Mouse (Mus musculus) stomach, postnatal 0 days (tissue): ENCODE data around the gene Hipk1. TPM values are rescaled to one million over a fixed set of nuclear protein-coding genes. Genes with fewer than 3 reads are reported as not detected.

Source experiments
- ATAC-seq: fragments of 200-750 bp; cut with Nextera tagmentation; 2 replicates; pipeline ENCODE4 v1.8.0; 2017; ENCODE audit not compliant: low FRiP score, low TSS enrichment
- DNase-seq: peaks from one replicate; pipeline ENCODE4 v3.0.0-alpha.2; 2016; ENCODE audit warnings: low spot score
- H3K27ac ChIP-seq: fragments of 300-500 bp; sonication (generic); replicated peaks from 2 replicates; pipeline ENCODE4 v1.5.1; 2014; ENCODE audit warnings: mild to moderate bottlenecking, control low read depth
- H3K27me3 ChIP-seq: fragments of 300-500 bp; sonication (generic); 2 replicates; pipeline ENCODE4 v1.6.1; 2014; ENCODE audit warnings: low read length; ENCODE audit not compliant: control insufficient read depth, insufficient read depth
- H3K36me3 ChIP-seq: fragments of 300-500 bp; sonication (generic); 2 replicates; pipeline ENCODE4 v1.6.1; 2014; ENCODE audit warnings: low read length, mixed read lengths; ENCODE audit not compliant: control insufficient read depth, insufficient read depth
- H3K4me1 ChIP-seq: fragments of 300-500 bp; sonication (generic); replicated peaks from 2 replicates; pipeline ENCODE4 v1.6.1; 2014; ENCODE audit warnings: antibody characterized with exemption; ENCODE audit not compliant: control insufficient read depth, insufficient read depth
- H3K4me2 ChIP-seq: fragments of 300-500 bp; sonication (generic); replicated peaks from 2 replicates; pipeline ENCODE4 v1.6.1; 2014; ENCODE audit warnings: low read depth, mild to moderate bottlenecking, control low read depth, moderate library complexity
- H3K4me3 ChIP-seq: fragments of 300-500 bp; sonication (generic); 2 replicates; pipeline ENCODE4 v1.5.1; 2014; ENCODE audit warnings: low read depth, low read length, control low read depth
- H3K9ac ChIP-seq: fragments of 300-500 bp; sonication (generic); 2 replicates; pipeline ENCODE4 v1.6.1; 2014; ENCODE audit warnings: mild to moderate bottlenecking, low read length, control low read depth, mixed read lengths
- H3K9me3 ChIP-seq: fragments of 300-500 bp; sonication (generic); 2 replicates; pipeline ENCODE4 v1.6.1; 2016; ENCODE audit warnings: low read length; ENCODE audit not compliant: control insufficient read depth
- CTCF ChIP-seq: IDR thresholded peaks from 2 replicates; pipeline ENCODE4 v1.5.1; 2016; ENCODE audit warnings: antibody characterized with exemption, low read depth, mild to moderate bottlenecking, moderate library complexity
- EP300 ChIP-seq: optimal IDR thresholded peaks from 2 replicates; pipeline ENCODE3; 2016; ENCODE audit warnings: antibody characterized with exemption
- WGBS: fragments of 180-500 bp; shearing (Covaris S2); extraction: QIAGEN DNeasy Blood & Tissue Kit; methylation state at CpG from one replicate; pipeline ENCODE4 v1.1.7; 2014; 5-methylcytosine and 5-hydroxymethylcytosine counted together
- polyA plus RNA-seq: library from polyadenylated mRNA; unstranded; fragments of >200 nt; fragmentation: Nextera tagmentation; extraction: Ambion mirVana; gene quantifications from 2 replicates; pipeline ENCODE4 v1.2.1, GENCODE M21; 2015

Gene Hipk1
- polyA plus RNA-seq, 1 experiment from 2014 or later: 6.7 TPM

GRCm38 (mm10) chr3:103727813-103728326, 63.5 kb downstream of the Hipk1 start:
- no peaks in the 10 kb centered on the region for H3K36me3 ChIP-seq
- no peaks in the 10 kb centered on the region for H3K27me3 ChIP-seq
- WGBS: 41% methylated on average over 2 of the region's 2 CpGs
- no peak for TF ChIP-seq CTCF
- no peak for TF ChIP-seq EP300
- H3K9me3 ChIP-seq: no peaks in the 10 kb centered on the region
- H3K4me3 ChIP-seq: no peak overlapping the region
- H3K27ac ChIP-seq: no peak overlapping the region
- no peak for ATAC-seq
- H3K4me1 ChIP-seq: no peaks in the 10 kb centered on the region
- no peak overlapping the region for H3K9ac ChIP-seq
- H3K4me2 ChIP-seq: no peak overlapping the region
- no peak for DNase-seq

GRCm38 (mm10) chr3:103726642-103727041, 64.7 kb downstream of the Hipk1 start:
- ATAC-seq (no peak), DNase-seq (no peak)
- Histone ChIP-seq H3K4me3 (no peak overlapping the region), H3K9ac (no peak overlapping the region), H3K4me2 (no peak overlapping the region), H3K9me3 (no peaks in the 10 kb centered on the region), H3K27me3 (no peaks in the 10 kb centered on the region), H3K36me3 (no peaks in the 10 kb centered on the region), H3K4me1 (no peaks in the 10 kb centered on the region), H3K27ac (no peak overlapping the region)
- no peak for TF ChIP-seq CTCF
- TF ChIP-seq EP300: no peak
- WGBS: 57% methylated on average over 3 of the region's 3 CpGs

GRCm38 (mm10) chr3:103724137-103724536, 67.2 kb downstream of the Hipk1 start:
- H3K36me3 ChIP-seq: no peaks in the 10 kb centered on the region
- H3K27me3 ChIP-seq: no peaks in the 10 kb centered on the region
- WGBS: 52% methylated on average over 3 of the region's 3 CpGs
- peak; percentile 49 for TF ChIP-seq CTCF
- no peak for TF ChIP-seq EP300
- H3K27ac ChIP-seq: no peak overlapping the region
- H3K4me3 ChIP-seq: no peak overlapping the region
- no peak overlapping the region for H3K9ac ChIP-seq
- no peaks in the 10 kb centered on the region for H3K4me1 ChIP-seq
- H3K9me3 ChIP-seq: no peaks in the 10 kb centered on the region
- no peak for ATAC-seq
- peak; percentile 36 for DNase-seq
- no peak overlapping the region for H3K4me2 ChIP-seq

- H3K4me2 ChIP-seq: no peak overlapping the region
- H3K9me3 ChIP-seq: no peaks in the 10 kb centered on the region
- ATAC-seq (no peak), DNase-seq (no peak)
- no peaks in the 10 kb centered on the region for H3K27me3 ChIP-seq
- no peak overlapping the region for H3K27ac ChIP-seq
- no peak for TF ChIP-seq CTCF
- no peak for TF ChIP-seq EP300
- H3K36me3 ChIP-seq: no peaks in the 10 kb centered on the region
- no peaks in the 10 kb centered on the region for H3K4me1 ChIP-seq
- 86% methylated on average over 4 of the region's 4 CpGs for WGBS
- no peak overlapping the region for H3K4me3 ChIP-seq
- H3K9ac ChIP-seq: no peak overlapping the region
Observed at GRCm38 (mm10) chr3:103718728-103719127, 72.6 kb downstream of the Hipk1 start.

- ATAC-seq: peak; percentile 47; the same call in 1 of the 2 replicates
- TF ChIP-seq EP300 (no peak), CTCF (no peak)
- no peak overlapping the region for H3K9ac ChIP-seq
Observed at GRCm38 (mm10) chr3:103716774-103717760, 74.3 kb downstream of the Hipk1 start.

More at GRCm38 (mm10) chr3:103716774-103717760, 74.3 kb downstream of the Hipk1 start:
- no peak for DNase-seq
- Histone ChIP-seq H3K27me3 (no peaks in the 10 kb centered on the region), H3K4me1 (no peaks in the 10 kb centered on the region), H3K36me3 (no peaks in the 10 kb centered on the region), H3K4me3 (no peak overlapping the region), H3K4me2 (no peak overlapping the region), H3K9me3 (no peaks in the 10 kb centered on the region), H3K27ac (peak overlapping the region; percentile 58; the same call in 1 of the 2 replicates)
- 40% methylated on average over 14 of the region's 15 CpGs for WGBS
